Mouse (Mus musculus) liver, postnatal 0 days (tissue): ENCODE results near the gene Stard8.

Source experiments
- CTCF ChIP-seq: sonication (generic); IDR thresholded peaks from 2 replicates; pipeline ENCODE4 v1.5.1; 2016; ENCODE audit warnings: antibody characterized with exemption, low read depth
- EP300 ChIP-seq: IDR thresholded peaks from 2 replicates; pipeline ENCODE4 v1.6.1; 2016; ENCODE audit warnings: antibody characterized with exemption, low read depth, mild to moderate bottlenecking

GRCm38 (mm10) chrX:99049247-99049646, 46.2 kb downstream of the Stard8 start:
- peak; percentile 26 for TF ChIP-seq CTCF
- TF ChIP-seq EP300, result no peak
